Mouse (Mus musculus): Measurements from ENCODE around the gene 4933405L10Rik.

The 4933405L10Rik gene

DNA sequence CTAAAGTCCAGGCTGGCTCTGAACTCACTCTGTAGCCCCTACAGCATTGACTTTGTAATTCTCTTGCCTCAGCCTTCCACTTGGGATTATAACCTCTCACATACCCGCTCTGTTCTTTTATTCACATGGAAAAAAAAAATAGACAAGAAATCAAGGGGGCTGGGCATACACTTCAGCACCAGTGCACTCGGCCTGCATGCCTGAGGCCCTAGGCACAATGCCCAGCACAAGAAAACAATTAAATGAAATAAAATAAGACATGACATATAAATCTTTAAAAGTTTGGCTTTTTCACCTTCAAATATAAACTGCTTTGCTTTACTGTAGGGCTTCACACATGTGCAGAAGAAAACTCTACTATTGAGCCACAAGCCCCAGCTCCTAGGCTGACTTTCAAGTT is 46.5 kb downstream of the 4933405L10Rik start:
- no peak for DNase-seq (ENCODE audit: extremely low spot score, low read depth, low spot score)

DNA sequence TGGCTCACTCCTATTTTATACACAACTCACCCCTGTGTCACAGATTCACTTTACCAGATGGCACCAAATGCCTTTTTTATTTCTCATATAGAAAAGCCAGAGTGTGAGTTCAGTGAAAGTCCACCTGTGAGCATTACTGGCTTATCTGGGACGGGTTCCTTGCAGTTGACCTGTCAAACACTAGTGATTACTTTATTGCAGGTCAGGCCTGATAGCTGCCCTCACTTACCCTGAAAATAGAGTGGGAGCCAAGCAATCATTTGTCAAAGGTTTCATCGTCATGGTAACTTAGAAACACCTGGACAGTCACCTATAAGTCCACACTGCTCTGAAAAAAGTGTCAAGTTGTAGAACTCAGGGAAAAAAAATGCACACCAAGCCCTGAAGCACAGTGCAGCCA is 47.2 kb downstream of the 4933405L10Rik start:
- DNase-seq (ENCODE audit: extremely low spot score, low read depth, low spot score): no peak

GRCm38 (mm10) chr8:105757796-105758276 is 50.4 kb downstream of the 4933405L10Rik start:
- DNase-seq (ENCODE audit: extremely low spot score, low read depth, low spot score): no peak

DNA sequence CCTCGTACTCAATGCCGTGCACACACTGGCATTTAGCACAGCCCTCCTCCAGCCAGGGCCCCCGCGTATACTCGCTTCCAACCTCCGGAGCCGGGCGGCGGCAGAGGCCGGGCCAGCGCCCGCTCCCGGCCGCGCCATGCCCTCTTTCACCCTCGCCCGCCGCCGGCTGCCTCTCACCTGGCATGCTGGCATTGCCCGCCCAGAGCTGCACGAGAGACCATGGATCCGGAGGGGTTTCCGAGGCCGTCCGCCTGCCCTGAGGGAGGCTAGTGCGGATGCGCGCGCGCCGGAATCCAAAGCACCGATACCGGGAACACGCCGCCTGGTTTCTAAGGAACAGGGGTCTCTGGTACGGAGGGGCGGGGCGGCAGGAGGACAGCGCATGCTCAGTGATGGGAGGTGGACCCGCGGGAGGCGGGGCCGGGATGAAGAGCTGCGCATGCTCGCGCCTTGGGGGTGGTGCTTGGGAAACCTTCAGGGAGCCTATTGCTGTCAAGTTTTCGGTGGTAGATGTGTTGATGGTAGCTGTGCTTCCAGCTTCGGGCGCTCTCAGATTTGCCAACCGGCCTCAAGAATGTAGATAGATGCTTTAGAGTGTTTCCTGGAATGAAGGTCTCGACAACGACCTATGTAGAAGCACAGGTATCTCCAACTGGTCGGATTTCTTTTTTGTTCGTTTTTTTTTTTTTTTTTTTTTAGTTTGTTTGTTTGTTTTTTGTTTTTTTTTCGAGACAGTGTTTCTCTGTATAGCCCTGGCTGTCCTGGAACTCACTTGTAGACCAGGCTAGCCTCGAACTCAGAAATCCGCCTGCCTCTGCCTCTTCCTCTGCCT is 51.0 kb downstream of the 4933405L10Rik start, which contains the start of gene Gfod2:
Gfod2 (minus strand) TSS at position 388 of the 832 bp plus-strand sequence.
- peak; percentile 66 for DNase-seq (ENCODE audit: extremely low spot score, low read depth, low spot score)

All from hindlimb bud, embryonic 11.5 days (tissue).